Mouse (Mus musculus): Measurements from ENCODE around the gene Kalrn.

DNA sequence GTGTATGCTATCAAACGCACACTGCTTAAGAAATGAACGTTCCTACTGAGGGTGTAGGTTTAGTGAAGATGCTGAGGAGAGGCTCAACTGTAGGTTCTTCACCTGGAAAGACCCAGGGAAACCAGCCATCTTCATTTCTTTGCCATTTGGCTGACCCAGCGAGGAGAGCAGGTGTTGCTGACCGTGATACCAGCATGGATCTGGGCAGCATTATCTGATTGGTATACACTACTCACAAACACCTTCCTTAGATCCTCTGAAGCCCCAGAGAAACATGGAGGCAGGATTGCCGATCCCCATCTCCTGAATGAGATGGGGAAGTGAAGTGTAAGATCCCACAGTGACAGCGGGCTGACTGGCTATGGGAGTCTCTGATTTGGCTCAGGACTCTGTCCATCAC is 575.3 kb downstream of the Kalrn start:
- TF ChIP-seq GATA1 (IDR thresholded peaks at IDR 0.05; ENCODE audit: low read length) (no peak), TAL1 (IDR thresholded peaks at IDR 0.05; ENCODE audit: low read length) (no peak)
